Mouse (Mus musculus): Measurements from ENCODE around the gene C130060K24Rik.

- TF ChIP-seq CTCF (conservative IDR thresholded peaks at IDR 0.05; ENCODE audit: low read length) (no peak), NANOG (IDR thresholded peaks at IDR 0.05; ENCODE audit: borderline replicate concordance, low read length) (no peak), POU5F1 (IDR thresholded peaks at IDR 0.05; ENCODE audit: borderline replicate concordance, low read length) (no peak)
These were observed 46.7 kb upstream of the C130060K24Rik start for GRCm38 (mm10) chr6:65334246-65334645.

Measured in E14TG2a.4 (cell line).